Mouse (Mus musculus): ENCODE measurements around the gene Zcchc4.

GRCm38 (mm10) chr5:52746920-52747319 lies 28.3 kb upstream of the Zcchc4 start:
- TF ChIP-seq POLR2A (IDR thresholded peaks at IDR 0.05; ENCODE audit: insufficient read depth, low read length): no peak
- TF ChIP-seq EP300 (IDR thresholded peaks at IDR 0.05; ENCODE audit: insufficient read depth, low read depth, low read length): no peak
- no peak for TF ChIP-seq CTCF (IDR thresholded peaks at IDR 0.05; ENCODE audit: low read depth, low read length)

All from ES-Bruce4 (cell line).